Mouse (Mus musculus): ENCODE data around the gene Tekt5.

DNA sequence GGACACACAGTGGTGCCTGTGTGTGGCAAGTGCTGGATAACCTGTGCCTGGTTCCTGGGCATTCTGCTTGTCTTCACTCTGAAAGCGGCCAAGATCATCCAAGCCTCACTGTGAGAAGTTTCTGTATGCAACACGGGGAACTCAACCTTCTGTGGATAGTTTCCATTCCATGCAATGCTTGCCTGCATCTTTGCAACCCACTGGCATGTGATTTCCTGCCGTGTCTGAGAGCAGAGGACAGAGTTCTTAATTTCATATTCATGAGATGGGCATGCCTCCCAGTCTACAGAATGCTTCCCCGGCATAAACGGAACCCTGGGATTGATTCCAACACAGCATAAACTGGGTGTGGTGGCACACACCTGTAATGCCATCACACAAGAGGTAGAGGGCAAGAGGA, 42.8 kb upstream of the Tekt5 start:
- TF ChIP-seq EP300 (IDR thresholded peaks at IDR 0.05; ENCODE audit: low read depth) (no peak), CTCF (IDR thresholded peaks at IDR 0.05; ENCODE audit: low read depth) (no peak)

Data from heart, postnatal 0 days (tissue).